Mouse (Mus musculus): ENCODE measurements around the gene Zscan4b. TPM values are rescaled to one million over a fixed set of nuclear protein-coding genes. Genes with fewer than 3 reads are reported as not detected.
"Not testable (repeated sequence)": the region's sequence is repeated elsewhere in the genome, so short reads cannot be mapped to it uniquely, and the experiment has no call there.

Gene Zscan4b
- not detected for total RNA-seq (2021)
- long read RNA-seq, experiment 1 = 0 reads
- long read RNA-seq, experiment 2 = 0 reads

DNA sequence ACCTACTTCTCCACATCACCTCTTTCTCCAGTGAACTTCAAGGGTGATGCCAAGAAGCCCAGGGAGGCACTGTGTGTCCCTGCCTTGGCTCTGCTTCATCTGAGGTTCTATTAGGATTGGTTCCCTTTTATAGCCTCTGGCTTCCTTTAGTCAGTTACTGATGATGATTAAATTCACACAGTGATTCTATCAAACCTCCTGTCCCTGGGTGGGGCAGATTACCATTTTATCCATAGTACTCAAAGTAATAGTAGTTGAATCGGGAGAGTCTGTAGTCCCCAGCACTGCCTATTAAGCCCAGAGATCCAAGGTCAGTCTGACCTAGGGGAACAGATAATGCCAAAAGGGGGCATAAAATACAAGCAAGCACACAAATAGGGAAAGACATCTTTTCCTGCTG lies at the start of gene Zscan4b:
TSS of gene Zscan4b (minus strand) at position 101 of the 400 bp plus-strand sequence.
- not testable (repeated sequence) for DNase-seq (ENCODE audit: low spot score in 2 of 2)

Other genes with a start within 250 kb of the Zscan4b start
- not detected for gene Nlrp4b, start 217.3 kb downstream of the Zscan4b start, total RNA-seq (2021)
- not detected for gene Vmn1r71, start 150.7 kb downstream of the Zscan4b start, total RNA-seq (2021)
- not detected for gene Zscan4c, start 100.7 kb upstream of the Zscan4b start, total RNA-seq (2021)
- not detected for gene Zscan4-ps1, start 164.6 kb upstream of the Zscan4b start, total RNA-seq (2021)

Data from adrenal gland, postnatal 4 days (tissue).